Mouse (Mus musculus) midbrain, postnatal 0 days (tissue): ENCODE data around the gene Lgals3bp. TPM values are rescaled to one million over a fixed set of nuclear protein-coding genes. Genes with fewer than 3 reads are reported as not detected.

Experiments used
- ATAC-seq: fragments of 200-750 bp; cut with Nextera tagmentation; 2 replicates; pipeline ENCODE4 v1.8.0; 2017; ENCODE audit warnings: moderate number of reproducible peaks, mild to moderate bottlenecking, moderate TSS enrichment, moderate library complexity; ENCODE audit not compliant: low FRiP score
- DNase-seq: peaks from one replicate; pipeline ENCODE4 v3.0.0-alpha.2; 2015; ENCODE audit warnings: low spot score
- H3K27ac ChIP-seq: fragments of 300-500 bp; sonication (generic); 2 replicates; pipeline ENCODE4 v1.5.1; 2014; ENCODE audit warnings: low read depth, mild to moderate bottlenecking, low read length, mixed read lengths
- H3K27me3 ChIP-seq: fragments of 300-500 bp; sonication (generic); 2 replicates; pipeline ENCODE4 v1.6.1; 2014; ENCODE audit warnings: low read length, control low read depth, mixed read lengths; ENCODE audit not compliant: insufficient read depth
- H3K36me3 ChIP-seq: fragments of 300-500 bp; sonication (generic); 2 replicates; pipeline ENCODE4 v1.6.1; 2014; ENCODE audit warnings: low read length, control low read depth, mixed read lengths; ENCODE audit not compliant: insufficient read depth
- H3K4me1 ChIP-seq: fragments of 300-500 bp; sonication (generic); 2 replicates; pipeline ENCODE4 v1.6.1; 2014; ENCODE audit warnings: mild to moderate bottlenecking, control low read depth, antibody characterized with exemption, low read length, mixed read lengths; ENCODE audit not compliant: insufficient read depth
- H3K4me2 ChIP-seq: fragments of 300-500 bp; sonication (generic); 2 replicates; pipeline ENCODE4 v1.6.1; 2014; ENCODE audit warnings: low read depth, mild to moderate bottlenecking, low read length, mixed read lengths; ENCODE audit not compliant: poor library complexity, severe bottlenecking
- H3K4me3 ChIP-seq: fragments of 300-500 bp; sonication (generic); 2 replicates; pipeline ENCODE4 v1.5.1; 2014; ENCODE audit warnings: low read depth, mild to moderate bottlenecking, low read length, moderate library complexity
- H3K9ac ChIP-seq: fragments of 300-500 bp; sonication (generic); replicated peaks from 2 replicates; pipeline ENCODE4 v1.6.1; 2014; ENCODE audit warnings: mild to moderate bottlenecking, low read length, moderate library complexity, mixed read lengths; ENCODE audit not compliant: poor library complexity, severe bottlenecking
- H3K9me3 ChIP-seq: fragments of 300-500 bp; sonication (generic); 2 replicates; pipeline ENCODE4 v1.6.1; 2016; ENCODE audit warnings: low read length, control low read depth
- CTCF ChIP-seq: IDR thresholded peaks from 2 replicates; pipeline ENCODE4 v1.5.1; 2016; ENCODE audit warnings: antibody characterized with exemption, mild to moderate bottlenecking
- WGBS: fragments of 180-500 bp; shearing (Covaris S2); extraction: QIAGEN DNeasy Blood & Tissue Kit; methylation state at CpG from one replicate; pipeline ENCODE4 v1.1.7; 2014; 5-methylcytosine and 5-hydroxymethylcytosine counted together
- polyA plus RNA-seq: library from polyadenylated mRNA; unstranded; fragments of >200 nt; fragmentation: Nextera tagmentation; extraction: Ambion mirVana; gene quantifications from 2 replicates; pipeline ENCODE4 v1.2.1, GENCODE M21; 2015
- total RNA-seq: library from RNA; depleted of rRNA; stranded (reverse); fragments of >200 nt; gene quantifications from 2 replicates; pipeline ENCODE4 v1.2.3, GENCODE M21; 2014

Gene Lgals3bp
- total and polyA plus RNA-seq, 2 experiments from 2014 or later = 14.2 to 17.4 TPM

GRCm38 (mm10) chr11:118442691-118443090 is 40.8 kb upstream of the Lgals3bp start:
- no peak for TF ChIP-seq CTCF
- no peak for ATAC-seq
- 59% methylated on average over 13 of the region's 13 CpGs for WGBS

GRCm38 (mm10) chr11:118438665-118439414 is 36.9 kb upstream of the Lgals3bp start:
- no peaks in the 10 kb centered on the region for H3K27me3 ChIP-seq
- no peak overlapping the region for H3K9ac ChIP-seq
- ATAC-seq (peak; percentile 21; the same call in 1 of the 2 replicates), DNase-seq (peak; percentile 62)
- H3K4me1 ChIP-seq = no peaks in the 10 kb centered on the region; the same call in 1 of the 2 replicates
- H3K27ac ChIP-seq = peak overlapping the region; percentile 38; the same call in 1 of the 2 replicates
- no peak overlapping the region for H3K4me3 ChIP-seq
- 17% methylated on average over 11 of the region's 11 CpGs for WGBS
- no peaks in the 10 kb centered on the region for H3K9me3 ChIP-seq
- no peak for TF ChIP-seq CTCF
- no peak overlapping the region for H3K4me2 ChIP-seq
- no peaks in the 10 kb centered on the region for H3K36me3 ChIP-seq

More at GRCm38 (mm10) chr11:118442691-118443090, 40.8 kb upstream of the Lgals3bp start:
- DNase-seq = no peak
- Histone ChIP-seq H3K4me2 (no peak overlapping the region), H3K36me3 (no peaks in the 10 kb centered on the region), H3K27me3 (0 out of 2 replicates have a peak, but pooled peaks cover 5% of the 10 kb centered on the region), H3K4me3 (no peak overlapping the region), H3K27ac (no peak overlapping the region), H3K9me3 (no peaks in the 10 kb centered on the region), H3K4me1 (no peaks in the 10 kb centered on the region; the same call in 1 of the 2 replicates), H3K9ac (no peak overlapping the region)

GRCm38 (mm10) chr11:118436471-118436935 is 34.6 kb upstream of the Lgals3bp start:
- H3K4me2 ChIP-seq = no peak overlapping the region
- ATAC-seq (peak; percentile 78), DNase-seq (peak; percentile 87)
- no peaks in the 10 kb centered on the region for H3K36me3 ChIP-seq
- no peak overlapping the region for H3K9ac ChIP-seq
- H3K9me3 ChIP-seq = no peaks in the 10 kb centered on the region
- no peaks in the 10 kb centered on the region; the same call in 1 of the 2 replicates for H3K4me1 ChIP-seq
- H3K27ac ChIP-seq = no peak overlapping the region
- peak; percentile 69 for TF ChIP-seq CTCF
- H3K4me3 ChIP-seq = no peak overlapping the region
- H3K27me3 ChIP-seq = no peaks in the 10 kb centered on the region
- 22% methylated on average over 6 of the region's 6 CpGs for WGBS

GRCm38 (mm10) chr11:118434093-118434492 is 32.2 kb upstream of the Lgals3bp start:
- TF ChIP-seq CTCF = no peak
- no peak overlapping the region for H3K27ac ChIP-seq
- no peaks in the 10 kb centered on the region for H3K36me3 ChIP-seq
- no peak for ATAC-seq
- H3K4me3 ChIP-seq = peak overlapping the region; percentile 9; the same call in 1 of the 2 replicates
- peaks cover 3% of the 10 kb centered on the region; the same call in 1 of the 2 replicates for H3K4me1 ChIP-seq
- H3K9ac ChIP-seq = no peak overlapping the region
- 63% methylated on average over 13 of the region's 13 CpGs for WGBS
- DNase-seq = no peak
- H3K9me3 ChIP-seq = no peaks in the 10 kb centered on the region
- no peak overlapping the region for H3K4me2 ChIP-seq
- H3K27me3 ChIP-seq = no peaks in the 10 kb centered on the region

- Histone ChIP-seq H3K4me1 (0 out of 2 replicates have a peak, but pooled peaks cover 4% of the 10 kb centered on the region), H3K9ac (no peak overlapping the region), H3K27me3 (no peaks in the 10 kb centered on the region), H3K36me3 (no peaks in the 10 kb centered on the region), H3K4me2 (no peak overlapping the region), H3K27ac (no peak overlapping the region), H3K9me3 (no peaks in the 10 kb centered on the region), H3K4me3 (peak overlapping the region; percentile 9; the same call in 1 of the 2 replicates)
- DNase-seq (peak; percentile 37), ATAC-seq (no peak)
- WGBS = 62% methylated on average over 10 of the region's 10 CpGs
- TF ChIP-seq CTCF = no peak
These were observed 31.5 kb upstream of the Lgals3bp start for GRCm38 (mm10) chr11:118433398-118433868.
